In genomic region chr1:93365641-93366040, GRCm38 (mm10) we compare ENCODE assay signal across 25 mouse cellular contexts. TPM values are rescaled to one million over a fixed set of nuclear protein-coding genes. Genes with fewer than 3 reads are reported as not detected.
A peak's percentile ranks its signal among the peaks of the same experiment; 100 is the strongest.
DNase-seq lines count a peak whose midpoint lies in the region; ATAC-seq lines count a peak whose summit lies in the region.
"Had no signal": no experiment of that assay in that cellular context is flagged by ENCODE, and none has a peak within 500 bp of the region (broad histone marks: within the 10 kb centered on the region; RNA-seq: fewer than 3 reads in every experiment).

No protein-coding gene starts in this region.

- peak; percentile 56; the same call in 1 of the 2 replicates for ATAC-seq in megakaryocyte, adult 5-6 weeks (ENCODE audit: poor library complexity, severe bottlenecking)
- ATAC-seq: activated CD4-positive, CD25-positive, alpha-beta regulatory T cell, adult 4 months; forebrain, embryonic 15.5 days; hindbrain, embryonic 16.5 days; intestine, embryonic 15.5 days had no signal

- DNase-seq in layer of hippocampus, adult 9-11 months: peak; percentile 28
- no peak for DNase-seq in layer of hippocampus, postnatal 36 days
- DNase-seq in c-Kit-positive CD71-negative TER-119-negative erythroid progenitor cells, embryonic 14.5 days (ENCODE audit: low read depth): peak; percentile 13
- no peak for DNase-seq in Muller cell, postnatal 12 days (ENCODE audit: inconsistent ontology term)
- DNase-seq in adrenal gland, adult 18-20 months (ENCODE audit: low spot score in 2 of 2): no peak
- DNase-seq: adrenal gland, postnatal 10 days; adrenal gland, postnatal 36 days; B cell, adult 2 months; cerebellum, adult 11 months; cerebellum, adult 2 months; cerebellum, adult 9-11 months; cerebellum, postnatal 25 days; embryo, embryonic 11 days; gastrocnemius, postnatal 10 days; gastrocnemius, postnatal 36 days; heart, adult 11 months; heart, postnatal 10 days; heart, postnatal 36 days had no signal

RNA-seq across cellular contexts. Expression of gene Ano7, which starts 8.1 kb away (rescaled TPM):
- under 1 TPM; 0.17 to 0.35 TPM for total RNA-seq in layer of hippocampus, postnatal 36 days (2021)
- not detected in 2 replicates for total RNA-seq in megakaryocyte, adult 5-6 weeks (2015)
- 1.2 TPM in 1 of 2 replicates, not detected in the other for total RNA-seq in megakaryocyte, adult 5-6 weeks (2017)
- not detected for total RNA-seq in adrenal gland, adult 18-20 months (2021)
- total RNA-seq: adrenal gland, postnatal 10 days; adrenal gland, postnatal 36 days; gastrocnemius, adult 18-20 months; gastrocnemius, postnatal 10 days; gastrocnemius, postnatal 36 days; heart, adult 8-10 months; heart, postnatal 10 days; heart, postnatal 36 days had no signal

RNA-seq across cellular contexts. Expression of gene Pask, which starts 22.4 kb away (rescaled TPM):
- total RNA-seq in layer of hippocampus, postnatal 36 days (2021): 1 to 10 TPM; 5.7 to 6.9 TPM
- total RNA-seq in megakaryocyte, adult 5-6 weeks (2015): 3.6 and 4.1 TPM in 2 replicates
- total RNA-seq in megakaryocyte, adult 5-6 weeks (2017): 4.3 and 9.9 TPM in 2 replicates
- total RNA-seq in adrenal gland, adult 18-20 months (2021): 1 to 10 TPM; 2.7 to 3.6 TPM

RNA-seq across cellular contexts. Expression of gene Ppp1r7, which starts 23.0 kb away (rescaled TPM):
- total RNA-seq in layer of hippocampus, postnatal 36 days (2021): 10 to 100 TPM; 66.3 to 85.6 TPM
- 18.4 and 29.6 TPM in 2 replicates for total RNA-seq in megakaryocyte, adult 5-6 weeks (2015)
- total RNA-seq in megakaryocyte, adult 5-6 weeks (2017): 11.3 and 13.2 TPM in 2 replicates
- total RNA-seq in adrenal gland, adult 18-20 months (2021): 10 to 100 TPM; 20.4 to 28.5 TPM

RNA-seq across cellular contexts. Expression of gene Mterf4, which starts 59.9 kb away (rescaled TPM):
- 10 to 100 TPM; 22.2 TPM for total RNA-seq in layer of hippocampus, postnatal 36 days (2021)
- 4.6 and 11.3 TPM in 2 replicates for total RNA-seq in megakaryocyte, adult 5-6 weeks (2015)
- total RNA-seq in megakaryocyte, adult 5-6 weeks (2017): 17.8 and 20.7 TPM in 2 replicates
- total RNA-seq in adrenal gland, adult 18-20 months (2021): 10 to 100 TPM; 23.1 to 23.3 TPM

Comparison
In these comparisons a context has a peak if more than half of its experiments do, and no peak if none do; other contexts are left out.
1. DNase-seq: peak in layer of hippocampus, adult 9-11 months (single experiment) and c-Kit-positive CD71-negative TER-119-negative erythroid progenitor cells, embryonic 14.5 days (single experiment); none in layer of hippocampus, postnatal 36 days (0 of 2), Muller cell, postnatal 12 days (single experiment) and adrenal gland, adult 18-20 months (0 of 2).